Mouse (Mus musculus) spleen, adult 2 months (tissue): ENCODE measurements around the gene Diexf.

ENCODE experiments used
- CTCF ChIP-seq: fragments of 200-500 bp; IDR thresholded peaks from 2 replicates; pipeline ENCODE4 v1.5.1; 2011; ENCODE audit warnings: mild to moderate bottlenecking, inconsistent platforms; ENCODE audit not compliant: insufficient read depth, insufficient read length, insufficient replicate concordance; ENCODE audit errors: extremely low read depth
- POLR2A ChIP-seq: fragments of 200-500 bp; IDR thresholded peaks from 2 replicates; pipeline ENCODE4 v1.6.1; 2011; ENCODE audit warnings: low read depth, low read length, inconsistent platforms

- TF ChIP-seq CTCF (no peak), POLR2A (no peak)
Measured at GRCm38 (mm10) chr1:193102556-193102955, 27.5 kb downstream of the Diexf start.
